Mouse (Mus musculus): ENCODE data around the gene Fam117b.

GRCm38 (mm10) chr1:59906819-59907521 lies 5.8 kb upstream of the Fam117b start:
- TF ChIP-seq EP300 (IDR thresholded peaks at IDR 0.05) (no peak), CTCF (IDR thresholded peaks at IDR 0.05) (no peak)

All from lung, postnatal 0 days (tissue).